Comparison of ENCODE assay signal across 8 mouse cellular contexts in genomic region chr11:57467159-57468110, GRCm38 (mm10). TPM values are rescaled to one million over a fixed set of nuclear protein-coding genes. Genes with fewer than 3 reads are reported as not detected.
DNase-seq lines count a peak whose midpoint lies in the region; ATAC-seq and TF ChIP-seq lines count a peak whose summit lies in the region.

No protein-coding gene starts in this region.

- TF ChIP-seq CTCF in kidney, postnatal 0 days (IDR thresholded peaks at IDR 0.05; ENCODE audit: low read depth): peak; percentile 88
- TF ChIP-seq CTCF in testis, adult 2 months (IDR thresholded peaks at IDR 0.05; ENCODE audit: control insufficient read depth, insufficient read depth, insufficient replicate concordance, low read depth, low read length): peak; percentile 90

- 56% methylated on average over 23 of the region's 23 CpGs for WGBS in embryonic facial prominence, embryonic 12.5 days
- WGBS in heart, embryonic 12.5 days: 37% methylated on average over 23 of the region's 23 CpGs
- WGBS in kidney, postnatal 0 days: 57% methylated on average over 23 of the region's 23 CpGs
- WGBS in liver, embryonic 11.5 days: 40% methylated on average over 23 of the region's 23 CpGs
- WGBS in neural tube, embryonic 11.5 days: 60% methylated on average over 23 of the region's 23 CpGs

- no peaks in the 10 kb centered on the region for H3K27me3 ChIP-seq in embryonic facial prominence, embryonic 12.5 days
- no peaks in the 10 kb centered on the region for H3K27me3 ChIP-seq in heart, embryonic 12.5 days (replicated peaks)
- H3K27me3 ChIP-seq in kidney, postnatal 0 days (ENCODE audit: insufficient read depth, low read length): no peaks in the 10 kb centered on the region
- no peaks in the 10 kb centered on the region for H3K27me3 ChIP-seq in liver, embryonic 11.5 days (replicated peaks; ENCODE audit: control insufficient read depth, insufficient read depth, low read length)
- no peaks in the 10 kb centered on the region for H3K27me3 ChIP-seq in neural tube, embryonic 11.5 days (ENCODE audit: control insufficient read depth, insufficient read depth, low read length)
- H3K27me3 ChIP-seq in testis, adult 2 months (ENCODE audit: control insufficient read depth, insufficient read depth, low read length): no peaks in the 10 kb centered on the region

- no peaks in the 10 kb centered on the region for H3K4me1 ChIP-seq in embryonic facial prominence, embryonic 12.5 days
- H3K4me1 ChIP-seq in heart, embryonic 12.5 days (replicated peaks): peaks cover 4% of the 10 kb centered on the region; the same call in 1 of the 2 replicates
- no peaks in the 10 kb centered on the region for H3K4me1 ChIP-seq in kidney, postnatal 0 days (replicated peaks; ENCODE audit: insufficient read depth, low read length)
- H3K4me1 ChIP-seq in liver, embryonic 11.5 days (replicated peaks; ENCODE audit: control insufficient read depth, insufficient read depth, low read length): no peaks in the 10 kb centered on the region
- no peaks in the 10 kb centered on the region for H3K4me1 ChIP-seq in neural tube, embryonic 11.5 days (ENCODE audit: control insufficient read depth, insufficient read depth, low read length)
- H3K4me1 ChIP-seq in testis, adult 2 months (ENCODE audit: control insufficient read depth, insufficient read depth, low read length): peaks cover 16% of the 10 kb centered on the region

- no peak overlapping the region for H3K27ac ChIP-seq in embryonic facial prominence, embryonic 12.5 days
- no peak overlapping the region for H3K27ac ChIP-seq in heart, embryonic 12.5 days (ENCODE audit: poor library complexity, severe bottlenecking)
- no peak overlapping the region for H3K27ac ChIP-seq in kidney, postnatal 0 days
- no peak overlapping the region for H3K27ac ChIP-seq in liver, embryonic 11.5 days (ENCODE audit: low read depth, low read length)
- no peak overlapping the region for H3K27ac ChIP-seq in neural tube, embryonic 11.5 days (ENCODE audit: low read depth, low read length)
- no peak overlapping the region for H3K27ac ChIP-seq in testis, adult 2 months (ENCODE audit: control insufficient read depth, insufficient read depth, low read depth, low read length)

- H3K4me2 ChIP-seq in embryonic facial prominence, embryonic 12.5 days (replicated peaks): no peak overlapping the region
- H3K4me2 ChIP-seq in heart, embryonic 12.5 days: peak overlapping the region; percentile 44
- H3K4me2 ChIP-seq in kidney, postnatal 0 days (ENCODE audit: low read length): no peak overlapping the region
- H3K4me2 ChIP-seq in liver, embryonic 11.5 days: no peak overlapping the region; the same call in 1 of the 2 replicates
- H3K4me2 ChIP-seq in neural tube, embryonic 11.5 days (ENCODE audit: low read depth): no peak overlapping the region

- no peak overlapping the region for H3K9ac ChIP-seq in embryonic facial prominence, embryonic 12.5 days
- no peak overlapping the region for H3K9ac ChIP-seq in heart, embryonic 12.5 days
- H3K9ac ChIP-seq in kidney, postnatal 0 days (ENCODE audit: low read depth, low read length): no peak overlapping the region
- no peak overlapping the region for H3K9ac ChIP-seq in liver, embryonic 11.5 days (ENCODE audit: low read depth, low read length)
- H3K9ac ChIP-seq in neural tube, embryonic 11.5 days (ENCODE audit: low read length): 0 out of 2 replicates have a peak overlapping the region, but pooled peaks have one; percentile 29

- ATAC-seq in embryonic facial prominence, embryonic 12.5 days (ENCODE audit: insufficient number of reproducible peaks, insufficient read depth, low FRiP score, low TSS enrichment): 0 out of 2 replicates have a peak, but pooled peaks have one; percentile 64
- peak; percentile 63; the same call in 1 of the 2 replicates for ATAC-seq in heart, embryonic 12.5 days (ENCODE audit: insufficient number of reproducible peaks, low FRiP score)
- ATAC-seq in kidney, postnatal 0 days (replicated peaks; ENCODE audit: low FRiP score, low read depth): 0 out of 2 replicates have a peak, but pooled peaks have one; percentile 54
- peak; percentile 23; the same call in 1 of the 2 replicates for ATAC-seq in liver, embryonic 11.5 days (replicated peaks; ENCODE audit: low FRiP score)
- peak; percentile 45; the same call in 1 of the 2 replicates for ATAC-seq in neural tube, embryonic 11.5 days (ENCODE audit: insufficient read depth, low FRiP score, low TSS enrichment)

- TF ChIP-seq POLR2A in testis, adult 2 months (IDR thresholded peaks at IDR 0.05; ENCODE audit: control insufficient read depth, low read depth, low read length): no peak

- peak; percentile 47 for DNase-seq in CD4-positive helper T cell, adult 2 months (ENCODE audit: low read depth, low spot score)
- DNase-seq in adrenal gland, postnatal 25 days: peak; percentile 74
- DNase-seq in kidney, postnatal 0 days (ENCODE audit: low spot score): peak; percentile 85
- peak; percentile 57 for DNase-seq in liver, embryonic 11.5 days (ENCODE audit: low spot score)
- peak; percentile 86 for DNase-seq in neural tube, embryonic 11.5 days (ENCODE audit: low spot score)

- H3K36me3 ChIP-seq in embryonic facial prominence, embryonic 12.5 days: no peaks in the 10 kb centered on the region
- H3K36me3 ChIP-seq in heart, embryonic 12.5 days: no peaks in the 10 kb centered on the region
- H3K36me3 ChIP-seq in kidney, postnatal 0 days (ENCODE audit: insufficient read depth, low read length): no peaks in the 10 kb centered on the region
- H3K36me3 ChIP-seq in liver, embryonic 11.5 days (ENCODE audit: control insufficient read depth, insufficient read depth, low read length): no peaks in the 10 kb centered on the region
- H3K36me3 ChIP-seq in neural tube, embryonic 11.5 days (ENCODE audit: control insufficient read depth, insufficient read depth, low read length): no peaks in the 10 kb centered on the region
- no peaks in the 10 kb centered on the region for H3K36me3 ChIP-seq in testis, adult 2 months (ENCODE audit: control insufficient read depth, insufficient read depth, low read length)

- no peaks in the 10 kb centered on the region for H3K9me3 ChIP-seq in embryonic facial prominence, embryonic 12.5 days
- no peaks in the 10 kb centered on the region for H3K9me3 ChIP-seq in heart, embryonic 12.5 days (replicated peaks)
- no peaks in the 10 kb centered on the region for H3K9me3 ChIP-seq in kidney, postnatal 0 days (replicated peaks; ENCODE audit: low read length)
- H3K9me3 ChIP-seq in liver, embryonic 11.5 days (ENCODE audit: control insufficient read depth, low read length): no peaks in the 10 kb centered on the region
- H3K9me3 ChIP-seq in neural tube, embryonic 11.5 days (ENCODE audit: control insufficient read depth, low read length): no peaks in the 10 kb centered on the region

- H3K4me3 ChIP-seq in embryonic facial prominence, embryonic 12.5 days: no peak overlapping the region
- no peak overlapping the region for H3K4me3 ChIP-seq in heart, embryonic 12.5 days
- H3K4me3 ChIP-seq in kidney, postnatal 0 days (replicated peaks; ENCODE audit: low read depth, low read length): no peak overlapping the region
- no peak overlapping the region for H3K4me3 ChIP-seq in liver, embryonic 11.5 days (ENCODE audit: low read depth, low read length)
- H3K4me3 ChIP-seq in neural tube, embryonic 11.5 days (ENCODE audit: low read depth, low read length): no peak overlapping the region
- H3K4me3 ChIP-seq in testis, adult 2 months (ENCODE audit: control insufficient read depth, low read depth, low read length): no peak overlapping the region

RNA-seq across cellular contexts. Expression of gene Fam114a2, which starts 51.0 kb away (rescaled TPM):
- 70.8 and 82.7 TPM in 2 replicates for total RNA-seq in adrenal gland, postnatal 25 days (2021)
- 70.1 and 74.4 TPM in 2 replicates for polyA plus RNA-seq in embryonic facial prominence, embryonic 12.5 days (2016; fragmentation: Nextera tagmentation; extraction: Ambion mirVana)
- polyA plus RNA-seq in heart, embryonic 12.5 days (2016; fragmentation: Nextera tagmentation; extraction: Ambion mirVana): 67.8 and 69.4 TPM in 2 replicates
- polyA plus RNA-seq in kidney, postnatal 0 days (2015; fragmentation: Nextera tagmentation; extraction: Ambion mirVana): 70.1 and 70.9 TPM in 2 replicates
- 36.7 and 43.4 TPM in 2 replicates for polyA plus RNA-seq in liver, embryonic 11.5 days (2014; fragmentation: Nextera tagmentation; extraction: Ambion mirVana)
- polyA plus RNA-seq in neural tube, embryonic 11.5 days (2014; fragmentation: Nextera tagmentation; extraction: Ambion mirVana): 52.3 and 59.1 TPM in 2 replicates
- polyA plus RNA-seq in testis, adult 2 months (2012; rRNA removed): 11.0 and 12.7 TPM in 2 replicates

RNA-seq across cellular contexts. Expression of gene Mfap3, which starts 51.0 kb away (rescaled TPM):
- 27.9 and 32.2 TPM in 2 replicates for total RNA-seq in adrenal gland, postnatal 25 days (2021)
- 52.7 and 56.7 TPM in 2 replicates for polyA plus RNA-seq in embryonic facial prominence, embryonic 12.5 days (2016; fragmentation: Nextera tagmentation; extraction: Ambion mirVana)
- 31.2 and 33.5 TPM in 2 replicates for polyA plus RNA-seq in heart, embryonic 12.5 days (2016; fragmentation: Nextera tagmentation; extraction: Ambion mirVana)
- polyA plus RNA-seq in kidney, postnatal 0 days (2015; fragmentation: Nextera tagmentation; extraction: Ambion mirVana): 47.3 and 53.7 TPM in 2 replicates
- polyA plus RNA-seq in liver, embryonic 11.5 days (2014; fragmentation: Nextera tagmentation; extraction: Ambion mirVana): 28.0 and 28.9 TPM in 2 replicates
- polyA plus RNA-seq in neural tube, embryonic 11.5 days (2014; fragmentation: Nextera tagmentation; extraction: Ambion mirVana): 56.4 and 58.0 TPM in 2 replicates
- polyA plus RNA-seq in testis, adult 2 months (2012; rRNA removed): 7.4 and 10.7 TPM in 2 replicates
